Mouse (Mus musculus): ENCODE results near the gene Gm15517.

Gm15517 gene

DNA sequence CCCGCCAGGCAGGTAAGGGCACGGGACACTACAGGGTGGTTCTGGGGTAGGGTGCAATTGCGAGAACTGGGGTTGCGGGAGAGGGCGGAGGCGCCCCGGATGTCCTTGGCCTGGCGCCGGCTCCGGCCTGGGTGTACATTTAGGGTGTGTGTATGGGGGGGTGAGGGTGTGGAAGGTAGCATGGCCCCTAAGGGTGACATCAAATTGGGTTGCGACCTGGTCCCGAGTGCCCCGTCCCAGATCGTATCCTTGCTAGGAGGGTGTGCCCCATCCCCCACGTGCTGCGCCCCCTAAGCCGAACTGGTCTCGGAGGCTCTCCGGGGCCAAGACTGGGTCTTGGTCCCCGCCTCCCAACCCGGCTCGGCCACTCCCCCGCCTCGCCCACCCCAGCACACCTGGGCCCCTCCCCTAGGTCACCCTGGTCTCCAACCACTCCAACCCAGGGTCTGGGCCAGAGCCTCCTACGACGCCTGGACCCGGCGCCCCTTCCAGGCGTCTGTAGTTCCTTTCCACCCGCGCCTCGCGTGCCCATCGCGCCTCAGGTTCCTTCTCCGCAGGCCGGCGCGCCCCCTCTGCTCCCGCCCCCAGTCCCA is 49.1 kb downstream of the Gm15517 start:
- peak; percentile 40 for DNase-seq

GRCm38 (mm10) chr7:44310878-44311712 is 49.8 kb downstream of the Gm15517 start:
- peak; percentile 43 for DNase-seq

Measured in kidney, postnatal 10 days (tissue).